Mouse (Mus musculus) cerebellum, postnatal 4 days (tissue): Measurements from ENCODE around the gene Fbxw8.
A peak's percentile ranks its signal among the peaks of the same experiment; 100 is the strongest.

Source experiments
- DNase-seq, 2 experiments: peaks; one replicate each; pipeline ENCODE4 v3.0.0; 2022; ENCODE audit warnings: low spot score in 2 of 2, mixed read lengths in 1 of 2

Gene Fbxw8

GRCm38 (mm10) chr5:118045385-118045784, 109.9 kb downstream of the Fbxw8 start:
- no peak for DNase-seq

DNA sequence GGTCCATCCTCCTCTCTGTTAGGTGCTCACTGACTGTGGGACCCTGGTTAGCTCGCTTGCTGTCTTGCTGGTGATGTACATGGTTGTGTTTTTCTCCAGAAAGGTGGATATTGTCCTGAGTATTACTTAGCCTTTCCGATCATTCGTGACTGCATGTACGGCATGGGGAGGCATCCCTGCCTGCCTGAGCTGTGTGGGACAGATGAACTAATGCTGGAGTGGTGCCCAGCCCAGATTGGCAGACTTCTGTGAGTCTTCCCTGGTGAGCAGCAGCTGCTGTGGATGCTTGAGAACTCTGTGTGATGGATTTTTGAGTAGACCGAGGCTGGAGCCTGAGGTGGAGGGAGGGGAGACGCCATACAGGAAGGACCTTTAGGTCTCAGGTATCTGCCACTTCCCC, 110.4 kb downstream of the Fbxw8 start:
- no peak for DNase-seq

- no peak for DNase-seq
Measured at GRCm38 (mm10) chr5:118043761-118044160, 111.5 kb downstream of the Fbxw8 start.

- DNase-seq: peak in 1 of 2 experiments; percentile 72
Measured at GRCm38 (mm10) chr5:118042599-118042998, 112.7 kb downstream of the Fbxw8 start.

GRCm38 (mm10) chr5:118039241-118039668, 116.0 kb downstream of the Fbxw8 start:
- DNase-seq: no peak

DNA sequence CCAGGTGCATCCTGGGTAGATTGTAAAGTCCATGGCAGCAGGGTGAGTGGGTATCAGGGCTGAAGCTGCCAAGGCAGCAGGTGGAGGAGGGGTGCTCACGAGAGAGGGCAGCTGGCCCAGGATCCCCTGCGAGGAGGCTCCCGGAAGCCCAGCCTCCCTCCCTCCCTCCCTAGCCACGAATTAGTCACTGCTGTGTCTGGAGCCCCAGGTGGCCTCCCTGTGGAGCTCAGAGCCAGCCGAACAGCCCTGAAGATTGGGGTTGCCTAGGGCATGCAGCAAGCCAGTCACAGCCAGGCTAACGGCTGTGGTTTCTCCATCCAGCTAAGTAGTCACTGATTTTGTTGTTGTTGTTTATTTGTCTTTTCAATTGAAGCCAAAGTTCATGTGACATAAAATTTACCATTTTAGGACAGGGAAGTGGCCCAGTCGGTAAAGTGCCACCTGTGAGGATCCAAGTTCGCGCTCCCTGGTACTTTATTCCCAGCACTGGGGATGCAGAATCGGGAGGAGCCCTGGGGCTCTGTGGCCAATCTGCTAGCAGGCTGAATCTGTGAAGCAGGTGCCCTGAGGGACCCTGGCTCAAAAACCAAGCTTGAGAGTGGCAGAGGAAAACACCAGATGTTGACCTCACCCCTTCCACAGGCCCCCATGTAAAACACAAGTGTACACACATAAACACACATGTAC, 117.3 kb downstream of the Fbxw8 start:
- DNase-seq: no peak

DNA sequence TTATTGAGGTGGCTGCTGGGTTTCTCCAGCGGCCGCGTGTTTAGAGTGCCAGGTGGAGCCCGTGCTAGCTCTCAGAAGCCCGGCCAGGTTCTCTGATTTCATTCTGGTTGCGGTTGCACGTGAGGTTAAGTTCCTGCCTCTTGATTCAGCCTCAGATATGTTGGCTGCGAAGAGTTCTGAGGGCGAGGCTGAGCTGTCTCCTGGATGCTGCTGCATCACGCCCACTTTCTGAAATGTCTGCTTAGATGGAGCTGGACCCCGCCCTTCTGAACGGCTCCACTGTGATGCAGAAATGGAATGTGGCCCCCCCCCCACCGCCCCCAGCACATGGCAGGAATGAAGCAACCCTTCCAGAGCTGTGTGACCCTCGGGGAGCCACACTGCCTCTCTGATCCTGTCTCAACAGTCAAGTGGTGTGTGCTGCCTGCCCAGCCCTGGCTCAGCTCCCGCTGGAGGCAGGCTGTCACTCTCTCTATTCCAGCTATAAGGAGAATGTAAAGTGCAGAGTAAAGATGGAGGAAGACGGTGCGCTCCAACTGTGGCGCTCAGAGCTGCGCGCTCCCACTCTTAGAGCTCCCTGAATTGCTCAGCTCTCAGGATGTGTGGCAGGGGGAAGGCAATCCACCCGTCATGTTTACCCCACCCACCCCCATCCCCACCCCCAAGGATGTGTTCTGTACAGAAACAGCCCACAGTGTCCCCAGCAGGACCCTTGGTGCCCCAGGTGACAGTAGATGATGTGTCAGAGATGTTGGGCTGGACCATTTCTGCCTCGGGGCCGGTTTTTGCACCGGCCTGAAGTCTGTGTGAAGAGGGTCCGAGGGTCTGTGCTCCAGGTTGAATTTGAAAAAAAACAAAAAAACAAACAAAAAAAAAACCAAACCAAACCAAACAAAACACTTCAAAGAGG, 118.1 kb downstream of the Fbxw8 start:
- DNase-seq: no peak

GRCm38 (mm10) chr5:118035786-118036185, 119.5 kb downstream of the Fbxw8 start:
- no peak for DNase-seq

- DNase-seq: no peak
Measured at GRCm38 (mm10) chr5:118034632-118035031, 120.6 kb downstream of the Fbxw8 start.

DNA sequence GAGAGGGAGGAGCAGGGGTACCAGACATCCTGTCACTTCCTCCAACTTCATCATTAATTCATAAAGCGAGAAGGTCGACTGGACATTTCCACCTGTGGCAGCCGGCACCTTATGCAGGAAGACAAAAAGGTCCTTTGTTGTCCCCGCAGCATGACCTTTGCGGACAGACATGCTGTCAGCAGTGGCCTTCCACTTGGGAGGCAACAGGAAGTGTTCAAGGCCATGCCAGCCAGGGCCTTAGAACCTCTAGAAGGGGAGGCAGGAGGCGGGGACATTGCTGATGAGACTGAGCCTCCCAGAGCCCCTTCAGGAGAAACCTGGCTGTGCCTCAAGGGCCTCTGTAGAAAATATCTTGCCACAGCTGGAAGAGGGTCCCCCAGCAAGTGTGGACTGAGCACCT, 121.5 kb downstream of the Fbxw8 start:
- no peak for DNase-seq

- DNase-seq: no peak
Measured at GRCm38 (mm10) chr5:118033328-118033727, 121.9 kb downstream of the Fbxw8 start.

DNA sequence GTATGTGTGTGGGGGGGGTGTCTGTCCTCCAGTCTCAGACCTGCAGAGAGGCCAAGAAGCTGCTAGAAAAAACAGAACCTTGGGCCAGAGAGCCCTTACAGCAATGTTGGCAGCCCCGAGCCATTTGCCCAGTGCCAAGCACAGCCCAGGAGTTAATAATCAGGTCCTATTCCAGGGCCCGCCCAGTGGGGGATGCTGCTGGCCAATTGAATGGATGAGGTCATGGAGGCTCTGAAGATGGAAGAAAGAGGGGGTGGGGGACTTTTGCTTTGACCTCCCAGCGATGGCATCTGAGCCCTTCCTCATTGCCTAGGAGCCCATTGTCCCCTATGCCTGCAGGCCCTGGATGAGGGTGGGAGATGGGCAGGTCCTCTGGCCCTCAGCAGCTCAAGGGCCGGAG, 123.8 kb downstream of the Fbxw8 start:
- DNase-seq: no peak

DNA sequence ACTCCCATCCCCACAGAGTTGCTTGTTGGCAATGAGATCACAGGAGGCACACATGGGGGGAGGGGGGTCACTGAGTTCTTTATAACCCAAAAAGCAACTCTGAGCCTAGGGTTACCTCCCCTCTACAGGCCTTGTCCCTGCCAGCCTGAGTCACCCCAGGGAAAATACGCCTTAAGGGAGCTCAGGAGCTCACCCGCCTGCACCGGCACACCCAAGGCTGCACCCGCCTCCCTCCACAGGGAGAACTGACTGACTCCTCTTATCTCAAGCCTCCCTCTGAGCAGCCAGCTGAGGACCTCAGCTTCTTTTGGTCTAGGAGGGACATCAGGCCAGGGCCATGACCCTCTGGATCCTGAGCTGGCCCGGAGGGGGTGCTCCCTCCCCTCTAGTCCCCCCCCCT, 124.2 kb downstream of the Fbxw8 start:
- no peak for DNase-seq

DNA sequence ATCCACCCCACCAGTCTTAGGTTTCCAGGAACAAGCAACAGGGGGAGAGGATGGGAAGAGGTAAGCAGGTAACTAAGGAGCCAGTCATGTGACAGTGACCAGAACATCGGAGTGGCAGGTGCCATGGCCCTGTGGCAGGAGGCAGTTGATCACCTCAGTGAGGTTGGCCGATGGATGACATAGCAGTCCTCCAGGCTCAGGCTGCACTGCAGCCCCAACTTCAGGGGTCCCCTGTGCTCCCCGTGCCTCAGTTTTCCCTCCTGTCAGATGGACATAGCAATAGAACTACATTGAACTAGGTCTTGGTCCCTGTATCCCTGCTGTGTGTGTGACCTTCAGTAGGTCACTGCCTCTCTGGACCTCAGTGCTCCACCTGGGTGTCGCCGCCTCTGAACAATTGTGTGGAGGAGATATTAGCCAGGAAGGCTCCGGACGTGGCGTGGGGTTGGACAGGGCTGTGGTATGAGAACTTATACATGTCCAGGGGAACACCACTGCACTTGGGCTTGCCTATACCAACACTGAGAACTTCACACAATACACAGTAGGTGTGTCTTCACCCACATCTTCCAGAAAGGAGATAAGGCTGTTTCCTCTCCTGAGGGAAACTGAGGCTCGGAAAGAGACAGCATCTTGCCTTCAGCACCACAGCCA, 125.1 kb downstream of the Fbxw8 start:
- no peak for DNase-seq

- no peak for DNase-seq
Measured at GRCm38 (mm10) chr5:118029420-118029819, 125.8 kb downstream of the Fbxw8 start.

GRCm38 (mm10) chr5:118029035-118029408, 126.2 kb downstream of the Fbxw8 start:
- DNase-seq: no peak

DNA sequence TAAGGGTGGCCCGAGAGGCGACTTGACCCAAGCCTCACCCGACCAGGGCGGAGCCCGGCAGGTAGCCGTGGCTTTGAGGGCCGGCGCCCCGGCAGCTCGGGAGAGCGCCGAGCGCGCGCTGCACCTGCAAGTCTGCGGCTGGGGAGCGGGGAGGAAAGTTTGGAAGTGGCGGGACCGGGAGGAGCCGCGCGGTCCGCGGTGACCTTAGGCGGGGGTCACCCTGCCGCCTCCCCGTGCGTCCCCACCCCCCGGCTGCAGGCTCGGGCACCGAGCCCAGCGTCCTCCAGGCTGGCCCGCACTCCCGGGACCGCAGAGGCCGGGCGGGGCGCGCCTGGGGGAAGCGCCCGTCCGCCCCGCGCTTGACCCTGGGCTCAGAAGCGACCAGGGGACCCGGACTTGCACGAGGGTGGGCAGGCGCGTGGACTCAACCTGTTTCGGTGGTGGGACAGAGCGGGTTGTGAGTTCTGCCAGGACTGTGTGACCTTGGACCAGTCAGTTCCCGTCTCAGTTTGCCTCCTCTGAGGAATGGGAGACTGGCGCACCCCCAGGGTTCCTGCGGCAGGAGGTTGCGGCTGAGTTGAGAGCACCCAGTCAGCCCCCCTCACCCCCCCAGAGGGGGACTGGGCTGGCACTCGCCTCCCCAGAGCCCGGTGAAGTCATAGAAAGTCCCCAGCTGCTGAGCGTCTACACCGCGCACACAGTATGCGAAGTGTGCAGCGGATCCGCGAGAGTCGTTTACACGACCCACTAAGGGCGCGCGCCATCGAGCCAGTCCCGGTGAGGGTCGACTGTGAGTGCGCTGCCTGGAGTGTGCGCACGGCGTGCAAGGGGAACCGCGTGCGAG, 126.9 kb downstream of the Fbxw8 start:
- no peak for DNase-seq

DNA sequence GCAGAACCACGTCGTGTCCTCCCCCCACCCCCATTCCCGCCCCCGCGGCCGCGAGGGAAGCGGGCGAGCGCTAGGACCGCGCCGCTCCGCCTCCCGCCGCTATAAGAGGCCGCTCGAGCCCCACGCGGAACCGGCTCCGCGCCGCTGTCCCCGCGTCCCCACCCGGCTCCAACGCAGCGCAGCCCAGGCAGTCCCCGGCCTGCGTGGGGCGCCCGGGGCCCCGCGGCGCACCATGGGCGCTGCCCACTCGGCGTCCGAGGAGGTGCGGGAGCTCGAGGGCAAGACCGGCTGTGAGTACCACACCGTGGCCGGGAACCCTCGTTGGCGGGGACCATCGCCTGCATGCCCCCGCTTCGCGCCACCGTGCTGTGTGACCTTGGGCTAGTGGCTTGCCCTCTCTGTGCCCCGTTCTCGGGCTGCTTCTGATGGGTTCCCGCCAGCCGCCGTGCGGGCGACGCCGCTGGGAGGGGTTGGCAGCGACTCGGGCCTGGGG, 127.5 kb downstream of the Fbxw8 start, which contains the start of gene Tesc:
Gene Tesc, plus strand, starts transcription at position 46 of the 493 bp plus-strand sequence.
- DNase-seq: no peak

GRCm38 (mm10) chr5:118027101-118027697, 128.1 kb downstream of the Fbxw8 start:
- DNase-seq: no peak

GRCm38 (mm10) chr5:118026343-118026742, 128.9 kb downstream of the Fbxw8 start:
- DNase-seq: no peak

DNA sequence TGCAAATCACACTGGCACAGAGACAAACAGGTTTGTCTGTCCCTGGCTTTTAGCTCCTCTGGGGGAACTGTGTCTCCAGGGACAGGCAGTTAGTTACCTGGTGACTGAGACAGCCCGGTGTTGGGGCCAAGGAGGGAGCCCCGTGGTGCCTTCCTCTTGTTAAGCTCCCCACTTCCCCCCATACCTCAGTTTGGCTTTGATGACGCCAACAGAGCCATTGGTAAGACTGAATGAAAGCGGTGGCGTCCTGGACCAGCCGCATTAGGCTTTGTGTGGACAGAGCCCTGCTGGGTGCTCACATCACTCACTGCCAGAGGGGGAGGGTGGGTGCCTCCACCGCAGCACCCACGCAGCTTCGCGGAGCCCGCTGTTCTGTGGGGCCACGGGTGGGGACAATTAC, 129.4 kb downstream of the Fbxw8 start:
- no peak for DNase-seq
